Mouse (Mus musculus): ENCODE data around the gene Cntn4.

DNA sequence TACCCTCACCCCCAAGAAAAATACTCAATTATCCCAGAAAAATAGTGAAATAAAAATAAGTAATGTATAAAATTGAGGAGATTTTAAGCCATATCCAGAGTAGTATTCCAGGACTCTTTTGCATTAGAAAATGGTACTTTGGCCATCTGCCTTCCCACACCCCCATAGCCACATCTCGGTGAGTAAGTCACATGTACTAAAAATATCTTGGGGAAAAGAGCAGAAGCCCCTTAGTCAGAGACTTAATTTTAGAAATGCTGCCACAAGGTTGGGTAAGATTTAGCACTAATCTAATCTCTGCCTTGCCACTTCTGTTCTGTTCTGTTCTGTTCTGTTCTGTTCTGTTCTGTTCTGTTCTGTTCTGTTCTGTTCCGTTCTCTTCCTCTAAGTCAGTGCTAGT is 796.4 kb downstream of the Cntn4 start:
- no peak for TF ChIP-seq CTCF (IDR thresholded peaks at IDR 0.05; ENCODE audit: borderline replicate concordance, extremely low read depth, insufficient read depth, insufficient read length)
- no peak for TF ChIP-seq POLR2A (IDR thresholded peaks at IDR 0.05; ENCODE audit: borderline replicate concordance, extremely low read depth, insufficient read depth, insufficient read length, poor library complexity, severe bottlenecking)

Data from brain, embryonic 14.5 days (tissue).